ENCODE assay signal across 10 mouse cellular contexts in genomic region chr6:101374186-101374585, GRCm38 (mm10). TPM values are rescaled to one million over a fixed set of nuclear protein-coding genes. Genes with fewer than 3 reads are reported as not detected.
DNase-seq lines count a peak whose midpoint lies in the region; ATAC-seq lines count a peak whose summit lies in the region.
"Had no signal": no experiment of that assay in that cellular context is flagged by ENCODE, and none has a peak within 500 bp of the region (broad histone marks: within the 10 kb centered on the region; RNA-seq: fewer than 3 reads in every experiment).

No protein-coding gene starts in this region.

- peak overlapping the region; percentile 39 for H3K4me3 ChIP-seq in lung, embryonic 15.5 days
- peak overlapping the region; percentile 45 for H3K4me3 ChIP-seq in heart, embryonic 15.5 days
- H3K4me3 ChIP-seq in kidney, embryonic 14.5 days (ENCODE audit: low read length), result peak overlapping the region; percentile 34; the same call in 1 of the 2 replicates
- no peak overlapping the region; the same call in 1 of the 2 replicates for H3K4me3 ChIP-seq in neural tube, embryonic 14.5 days (ENCODE audit: low read depth, low read length)
- H3K4me3 ChIP-seq: liver, embryonic 15.5 days had no signal

- 17% methylated on average over 1 of the region's 1 CpGs for WGBS in lung, embryonic 15.5 days
- WGBS in heart, embryonic 15.5 days, result 38% methylated on average over 1 of the region's 1 CpGs
- 68% methylated on average over 1 of the region's 1 CpGs for WGBS in kidney, embryonic 14.5 days
- WGBS in neural tube, embryonic 14.5 days, result 80% methylated on average over 1 of the region's 1 CpGs

- no peaks in the 10 kb centered on the region for H3K27me3 ChIP-seq in lung, embryonic 15.5 days
- no peaks in the 10 kb centered on the region for H3K27me3 ChIP-seq in heart, embryonic 15.5 days
- no peaks in the 10 kb centered on the region for H3K27me3 ChIP-seq in kidney, embryonic 14.5 days (ENCODE audit: control insufficient read depth, insufficient read depth, low read length)
- no peaks in the 10 kb centered on the region for H3K27me3 ChIP-seq in neural tube, embryonic 14.5 days (ENCODE audit: control insufficient read depth, insufficient read depth, low read length)

- no peak for ATAC-seq in lung, embryonic 15.5 days (ENCODE audit: borderline replicate concordance, extremely low read depth, low FRiP score, low TSS enrichment)
- ATAC-seq in heart, embryonic 15.5 days (replicated peaks; ENCODE audit: insufficient number of reproducible peaks, insufficient read depth, low FRiP score, low read depth), result no peak
- ATAC-seq in kidney, embryonic 14.5 days (ENCODE audit: low FRiP score, low TSS enrichment), result no peak
- no peak for ATAC-seq in neural tube, embryonic 14.5 days (ENCODE audit: low read depth)

- peaks cover 63% of the 10 kb centered on the region for H3K4me1 ChIP-seq in lung, embryonic 15.5 days
- peaks cover 35% of the 10 kb centered on the region for H3K4me1 ChIP-seq in heart, embryonic 15.5 days (replicated peaks)
- peaks cover 24% of the 10 kb centered on the region for H3K4me1 ChIP-seq in kidney, embryonic 14.5 days (ENCODE audit: control insufficient read depth, insufficient read depth, low read length)
- H3K4me1 ChIP-seq in neural tube, embryonic 14.5 days (ENCODE audit: control insufficient read depth, insufficient read depth, low read length), result peaks cover 8% of the 10 kb centered on the region

- no peaks in the 10 kb centered on the region for H3K36me3 ChIP-seq in lung, embryonic 15.5 days
- no peaks in the 10 kb centered on the region for H3K36me3 ChIP-seq in heart, embryonic 15.5 days
- peaks cover 3% of the 10 kb centered on the region; the same call in 1 of the 2 replicates for H3K36me3 ChIP-seq in kidney, embryonic 14.5 days (ENCODE audit: control insufficient read depth, insufficient read depth, low read length)
- H3K36me3 ChIP-seq in neural tube, embryonic 14.5 days (ENCODE audit: control insufficient read depth, insufficient read depth, low read length), result no peaks in the 10 kb centered on the region
- H3K36me3 ChIP-seq: liver, embryonic 15.5 days had no signal

- peak overlapping the region; percentile 66 for H3K4me2 ChIP-seq in lung, embryonic 15.5 days
- peak overlapping the region; percentile 80 for H3K4me2 ChIP-seq in heart, embryonic 15.5 days
- H3K4me2 ChIP-seq in kidney, embryonic 14.5 days (replicated peaks; ENCODE audit: low read depth, low read length), result peak overlapping the region; percentile 48
- H3K4me2 ChIP-seq in neural tube, embryonic 14.5 days (ENCODE audit: low read depth, low read length), result peak overlapping the region; percentile 32

- DNase-seq in lung, postnatal 14 days, result no peak
- no peak for DNase-seq in ovary, postnatal 10 days (ENCODE audit: low spot score)
- DNase-seq in adrenal gland, postnatal 14 days, result no peak
- DNase-seq in frontal cortex, postnatal 36 days (ENCODE audit: low spot score in 2 of 2), result no peak
- DNase-seq: thymus, postnatal 36 days had no signal

- no peak overlapping the region for H3K9ac ChIP-seq in lung, embryonic 15.5 days
- H3K9ac ChIP-seq in heart, embryonic 15.5 days, result peak overlapping the region; percentile 37
- no peak overlapping the region; the same call in 1 of the 2 replicates for H3K9ac ChIP-seq in kidney, embryonic 14.5 days (ENCODE audit: low read depth, low read length)
- no peak overlapping the region for H3K9ac ChIP-seq in neural tube, embryonic 14.5 days (replicated peaks; ENCODE audit: low read depth, low read length)
- H3K9ac ChIP-seq: liver, embryonic 15.5 days had no signal

- peak overlapping the region; percentile 93 for H3K27ac ChIP-seq in lung, embryonic 15.5 days
- peak overlapping the region; percentile 94 for H3K27ac ChIP-seq in heart, embryonic 15.5 days
- H3K27ac ChIP-seq in kidney, embryonic 14.5 days (ENCODE audit: low read depth, low read length), result no peak overlapping the region
- H3K27ac ChIP-seq in neural tube, embryonic 14.5 days (ENCODE audit: low read depth, low read length), result no peak overlapping the region

- H3K9me3 ChIP-seq in lung, embryonic 15.5 days, result no peaks in the 10 kb centered on the region
- no peaks in the 10 kb centered on the region for H3K9me3 ChIP-seq in heart, embryonic 15.5 days (replicated peaks)
- no peaks in the 10 kb centered on the region for H3K9me3 ChIP-seq in kidney, embryonic 14.5 days (ENCODE audit: control insufficient read depth, low read length)
- no peaks in the 10 kb centered on the region for H3K9me3 ChIP-seq in neural tube, embryonic 14.5 days (ENCODE audit: control insufficient read depth, low read length)
- H3K9me3 ChIP-seq: liver, embryonic 15.5 days had no signal

RNA-seq across cellular contexts. Expression of gene Pdzrn3, which starts 3.5 kb away (rescaled TPM):
- polyA plus RNA-seq in lung, embryonic 15.5 days (2015; fragmentation: Nextera tagmentation; extraction: Ambion mirVana), result 9.7 and 11.0 TPM in 2 replicates
- polyA plus RNA-seq in heart, embryonic 15.5 days (2015; fragmentation: Nextera tagmentation; extraction: Ambion mirVana), result 12.8 and 13.1 TPM in 2 replicates
- 8.4 and 12.1 TPM in 2 replicates for polyA plus RNA-seq in kidney, embryonic 14.5 days (2014; fragmentation: Nextera tagmentation; extraction: Ambion mirVana)
- polyA plus RNA-seq in neural tube, embryonic 14.5 days (2014; fragmentation: Nextera tagmentation; extraction: Ambion mirVana), result 28.4 and 30.0 TPM in 2 replicates
- 14.5 and 14.9 TPM in 2 replicates for total RNA-seq in adrenal gland, postnatal 14 days (2021)

Comparison
In these comparisons a context has a peak if more than half of its experiments do, and no peak if none do; other contexts are left out.
1. H3K27ac ChIP-seq: peak in lung, embryonic 15.5 days (single experiment) and heart, embryonic 15.5 days (single experiment); none in kidney, embryonic 14.5 days (single experiment) and neural tube, embryonic 14.5 days (single experiment).
2. Peak in every context shown above with its lines, with median percentiles within 50 percentile points of each other: H3K4me2 ChIP-seq.